Mouse (Mus musculus): ENCODE data around the gene Wfdc1. TPM values are rescaled to one million over a fixed set of nuclear protein-coding genes. Genes with fewer than 3 reads are reported as not detected.

Wfdc1 gene
- 25.8 and 26.9 TPM in 2 replicates for polyA plus RNA-seq (2012; rRNA removed)

- Histone ChIP-seq H3K27me3 (ENCODE audit: control insufficient read depth, insufficient read depth, low read length) (no peaks in the 10 kb centered on the region), H3K4me3 (ENCODE audit: control insufficient read depth, low read depth, low read length) (peak within 1 kb of the TSS; percentile 35), H3K27ac (ENCODE audit: control insufficient read depth, insufficient read depth, low read depth, low read length) (peak within 1 kb of the TSS; percentile 67), H3K4me1 (ENCODE audit: control insufficient read depth, insufficient read depth, low read length) (peaks cover 9% of the 10 kb centered on the region), H3K36me3 (ENCODE audit: control insufficient read depth, insufficient read depth, low read length) (no peaks in the 10 kb centered on the region)
- TF ChIP-seq CTCF (IDR thresholded peaks at IDR 0.05; ENCODE audit: control insufficient read depth, insufficient read depth, insufficient replicate concordance, low read depth, low read length) (no peak), POLR2A (IDR thresholded peaks at IDR 0.05; ENCODE audit: control insufficient read depth, low read depth, low read length) (no peak; the same call in 1 of the 2 replicates)
These were observed at the start of gene Wfdc1 for GRCm38 (mm10) chr8:119666219-119666951. TSS of gene Wfdc1 (plus strand) at chr8:119666365.

GRCm38 (mm10) chr8:119616811-119617210 is 49.4 kb upstream of the Wfdc1 start:
- Histone ChIP-seq H3K27ac (ENCODE audit: control insufficient read depth, insufficient read depth, low read depth, low read length) (no peak overlapping the region), H3K27me3 (ENCODE audit: control insufficient read depth, insufficient read depth, low read length) (no peaks in the 10 kb centered on the region), H3K4me1 (ENCODE audit: control insufficient read depth, insufficient read depth, low read length) (peaks cover 7% of the 10 kb centered on the region), H3K36me3 (ENCODE audit: control insufficient read depth, insufficient read depth, low read length) (no peaks in the 10 kb centered on the region), H3K4me3 (ENCODE audit: control insufficient read depth, low read depth, low read length) (no peak overlapping the region)
- TF ChIP-seq POLR2A (IDR thresholded peaks at IDR 0.05; ENCODE audit: control insufficient read depth, low read depth, low read length) (no peak), CTCF (IDR thresholded peaks at IDR 0.05; ENCODE audit: control insufficient read depth, insufficient read depth, insufficient replicate concordance, low read depth, low read length) (no peak)

- Histone ChIP-seq H3K36me3 (ENCODE audit: control insufficient read depth, insufficient read depth, low read length) (no peaks in the 10 kb centered on the region), H3K4me3 (ENCODE audit: control insufficient read depth, low read depth, low read length) (no peak overlapping the region), H3K27me3 (ENCODE audit: control insufficient read depth, insufficient read depth, low read length) (no peaks in the 10 kb centered on the region), H3K27ac (ENCODE audit: control insufficient read depth, insufficient read depth, low read depth, low read length) (no peak overlapping the region), H3K4me1 (ENCODE audit: control insufficient read depth, insufficient read depth, low read length) (peaks cover 7% of the 10 kb centered on the region)
- TF ChIP-seq CTCF (IDR thresholded peaks at IDR 0.05; ENCODE audit: control insufficient read depth, insufficient read depth, insufficient replicate concordance, low read depth, low read length) (no peak), POLR2A (IDR thresholded peaks at IDR 0.05; ENCODE audit: control insufficient read depth, low read depth, low read length) (no peak)
These were observed 48.6 kb upstream of the Wfdc1 start for GRCm38 (mm10) chr8:119617586-119617985.

- no peaks in the 10 kb centered on the region; the same call in none of the 2 replicates for H3K4me1 ChIP-seq (ENCODE audit: control insufficient read depth, insufficient read depth, low read length)
- no peaks in the 10 kb centered on the region for H3K36me3 ChIP-seq (ENCODE audit: control insufficient read depth, insufficient read depth, low read length)
- no peak overlapping the region for H3K27ac ChIP-seq (ENCODE audit: control insufficient read depth, insufficient read depth, low read depth, low read length)
- TF ChIP-seq POLR2A (IDR thresholded peaks at IDR 0.05; ENCODE audit: control insufficient read depth, low read depth, low read length) (no peak), CTCF (IDR thresholded peaks at IDR 0.05; ENCODE audit: control insufficient read depth, insufficient read depth, insufficient replicate concordance, low read depth, low read length) (no peak)
- no peak overlapping the region for H3K4me3 ChIP-seq (ENCODE audit: control insufficient read depth, low read depth, low read length)
- no peaks in the 10 kb centered on the region for H3K27me3 ChIP-seq (ENCODE audit: control insufficient read depth, insufficient read depth, low read length)
These were observed 47.3 kb upstream of the Wfdc1 start for GRCm38 (mm10) chr8:119618887-119619286.

GRCm38 (mm10) chr8:119620116-119620840 is 45.9 kb upstream of the Wfdc1 start:
- Histone ChIP-seq H3K36me3 (ENCODE audit: control insufficient read depth, insufficient read depth, low read length) (no peaks in the 10 kb centered on the region), H3K27ac (ENCODE audit: control insufficient read depth, insufficient read depth, low read depth, low read length) (no peak overlapping the region), H3K27me3 (ENCODE audit: control insufficient read depth, insufficient read depth, low read length) (no peaks in the 10 kb centered on the region), H3K4me3 (ENCODE audit: control insufficient read depth, low read depth, low read length) (no peak overlapping the region), H3K4me1 (ENCODE audit: control insufficient read depth, insufficient read depth, low read length) (peaks cover 1% of the 10 kb centered on the region)
- TF ChIP-seq POLR2A (IDR thresholded peaks at IDR 0.05; ENCODE audit: control insufficient read depth, low read depth, low read length), result no peak
- TF ChIP-seq CTCF (IDR thresholded peaks at IDR 0.05; ENCODE audit: control insufficient read depth, insufficient read depth, insufficient replicate concordance, low read depth, low read length), result no peak

GRCm38 (mm10) chr8:119620848-119621465 is 45.2 kb upstream of the Wfdc1 start:
- Histone ChIP-seq H3K27me3 (ENCODE audit: control insufficient read depth, insufficient read depth, low read length) (no peaks in the 10 kb centered on the region), H3K36me3 (ENCODE audit: control insufficient read depth, insufficient read depth, low read length) (no peaks in the 10 kb centered on the region), H3K4me1 (ENCODE audit: control insufficient read depth, insufficient read depth, low read length) (peaks cover 6% of the 10 kb centered on the region), H3K4me3 (ENCODE audit: control insufficient read depth, low read depth, low read length) (no peak overlapping the region), H3K27ac (ENCODE audit: control insufficient read depth, insufficient read depth, low read depth, low read length) (no peak overlapping the region)
- TF ChIP-seq CTCF (IDR thresholded peaks at IDR 0.05; ENCODE audit: control insufficient read depth, insufficient read depth, insufficient replicate concordance, low read depth, low read length), result no peak
- no peak for TF ChIP-seq POLR2A (IDR thresholded peaks at IDR 0.05; ENCODE audit: control insufficient read depth, low read depth, low read length)

- TF ChIP-seq POLR2A (IDR thresholded peaks at IDR 0.05; ENCODE audit: control insufficient read depth, low read depth, low read length), result no peak
- TF ChIP-seq CTCF (IDR thresholded peaks at IDR 0.05; ENCODE audit: control insufficient read depth, insufficient read depth, insufficient replicate concordance, low read depth, low read length), result no peak
- no peaks in the 10 kb centered on the region for H3K27me3 ChIP-seq (ENCODE audit: control insufficient read depth, insufficient read depth, low read length)
- H3K36me3 ChIP-seq (ENCODE audit: control insufficient read depth, insufficient read depth, low read length), result no peaks in the 10 kb centered on the region
- H3K4me1 ChIP-seq (ENCODE audit: control insufficient read depth, insufficient read depth, low read length), result peaks cover 11% of the 10 kb centered on the region
- H3K4me3 ChIP-seq (ENCODE audit: control insufficient read depth, low read depth, low read length), result no peak overlapping the region
- no peak overlapping the region for H3K27ac ChIP-seq (ENCODE audit: control insufficient read depth, insufficient read depth, low read depth, low read length)
These were observed 43.6 kb upstream of the Wfdc1 start for GRCm38 (mm10) chr8:119622555-119622954.
